Mouse (Mus musculus) left cerebral cortex, postnatal 4 days (tissue): ENCODE data around the gene D1Pas1. TPM values are rescaled to one million over a fixed set of nuclear protein-coding genes. Genes with fewer than 3 reads are reported as not detected.

Experiments used
- DNase-seq: peaks from one replicate; pipeline ENCODE4 v3.0.0-alpha.2; 2022
- intact Hi-C: fragments of 180-260 bp; cut with DNase I; formaldehyde crosslinking; loops from one replicate; pipeline ENCODE4 v1.15.1; 2025
- total RNA-seq, 2 experiments: library from RNA; stranded (reverse); gene quantifications; 2 replicates each; pipeline ENCODE4 v1.2.3; 2021

Gene D1Pas1
- total RNA-seq, 2 experiments from 2014 or later: 0.18 to 0.30 TPM

GRCm38 (mm10) chr1:186986086-186986485 is 18.9 kb downstream of the D1Pas1 start:
- intact Hi-C loops: no loop called here
- DNase-seq: no peak

DNA sequence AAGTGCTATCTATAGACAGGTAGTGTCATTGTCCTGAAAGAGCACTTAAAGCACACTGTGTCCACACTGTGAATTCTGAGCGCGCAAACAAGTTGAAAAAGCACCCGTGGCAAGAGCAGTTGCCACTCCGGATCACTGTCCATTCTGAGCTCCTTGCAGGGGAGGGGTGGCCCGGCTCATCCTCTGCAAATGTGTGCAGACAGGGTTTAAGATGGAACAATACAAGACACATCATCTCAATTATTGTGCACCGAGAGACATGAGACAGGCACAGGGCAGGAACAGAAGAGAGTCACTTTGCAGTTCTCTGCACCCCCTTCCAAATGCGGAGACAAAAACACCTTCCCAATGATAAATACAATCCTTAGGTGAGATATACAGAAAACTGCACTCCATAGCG is 19.3 kb downstream of the D1Pas1 start:
- DNase-seq: no peak
- intact Hi-C loops: no loop called here

GRCm38 (mm10) chr1:186988281-186988682 is 21.1 kb downstream of the D1Pas1 start:
- intact Hi-C loops: no loop called here
- DNase-seq: no peak

DNA sequence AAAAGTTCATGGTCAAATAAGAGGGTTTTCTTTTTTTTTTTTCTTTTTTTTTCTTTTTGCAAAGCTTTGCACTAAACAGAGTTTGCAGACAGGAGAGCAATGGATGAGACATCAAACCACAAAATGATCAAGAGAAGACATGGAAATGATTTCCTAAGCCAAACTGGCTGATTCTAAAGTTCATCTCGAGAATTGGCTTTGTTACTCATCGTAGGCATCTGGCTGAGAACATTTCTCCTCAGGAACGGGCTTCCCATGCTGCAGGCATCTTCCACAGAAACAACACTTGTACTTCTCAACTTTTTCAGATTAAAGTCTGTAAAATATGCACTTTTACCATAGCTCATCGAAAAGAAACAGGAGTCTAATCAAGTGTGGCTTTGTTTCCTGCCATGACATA is 21.6 kb downstream of the D1Pas1 start:
- intact Hi-C loops: no loop called here
- DNase-seq: no peak

GRCm38 (mm10) chr1:186991473-186991872 is 24.3 kb downstream of the D1Pas1 start:
- intact Hi-C loops: no loop called here
- peak; percentile 80 for DNase-seq

GRCm38 (mm10) chr1:186992113-186992512 is 24.9 kb downstream of the D1Pas1 start:
- no peak for DNase-seq
- intact Hi-C loops: no loop called here

DNA sequence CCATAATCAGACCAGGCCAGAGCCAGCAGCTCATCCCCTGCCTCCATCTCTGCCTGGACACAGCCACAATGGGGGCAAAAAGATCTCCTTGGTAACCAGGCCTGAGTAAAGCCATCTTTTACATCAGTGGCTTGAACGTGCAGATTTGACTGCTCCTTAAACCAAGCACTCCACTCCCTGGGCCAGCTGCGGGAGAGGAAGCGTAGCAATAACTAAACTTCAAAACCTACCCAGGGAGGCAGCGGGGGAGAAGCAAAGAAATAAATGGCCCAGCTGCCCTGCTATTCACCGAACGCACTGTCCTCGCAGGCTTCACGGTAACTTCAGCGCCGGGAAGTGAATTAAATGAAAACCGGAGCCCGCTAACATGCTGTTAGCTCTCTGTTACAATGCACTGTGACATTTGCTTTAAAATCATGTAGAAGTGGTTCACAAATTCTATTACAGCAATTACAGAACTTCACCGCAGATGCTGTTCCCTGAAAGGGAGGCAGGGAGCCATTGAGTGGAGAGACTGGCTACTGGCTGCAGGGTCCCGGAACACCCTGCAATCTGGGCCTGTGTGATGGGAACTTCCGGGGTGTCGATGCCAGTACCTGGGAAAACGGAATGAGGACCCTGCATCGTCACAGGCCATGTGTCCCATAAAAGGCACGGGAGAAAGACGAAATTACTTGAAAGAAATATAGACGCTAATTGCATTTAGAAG is 30.5 kb downstream of the D1Pas1 start:
- no peak for DNase-seq
- intact Hi-C loops: no loop called here

GRCm38 (mm10) chr1:187003441-187003861 is 36.2 kb downstream of the D1Pas1 start:
- peak; percentile 82 for DNase-seq
- intact Hi-C loops: no loop called here

GRCm38 (mm10) chr1:187004306-187004705 is 37.1 kb downstream of the D1Pas1 start:
- DNase-seq: no peak
- intact Hi-C loops: no loop called here

DNA sequence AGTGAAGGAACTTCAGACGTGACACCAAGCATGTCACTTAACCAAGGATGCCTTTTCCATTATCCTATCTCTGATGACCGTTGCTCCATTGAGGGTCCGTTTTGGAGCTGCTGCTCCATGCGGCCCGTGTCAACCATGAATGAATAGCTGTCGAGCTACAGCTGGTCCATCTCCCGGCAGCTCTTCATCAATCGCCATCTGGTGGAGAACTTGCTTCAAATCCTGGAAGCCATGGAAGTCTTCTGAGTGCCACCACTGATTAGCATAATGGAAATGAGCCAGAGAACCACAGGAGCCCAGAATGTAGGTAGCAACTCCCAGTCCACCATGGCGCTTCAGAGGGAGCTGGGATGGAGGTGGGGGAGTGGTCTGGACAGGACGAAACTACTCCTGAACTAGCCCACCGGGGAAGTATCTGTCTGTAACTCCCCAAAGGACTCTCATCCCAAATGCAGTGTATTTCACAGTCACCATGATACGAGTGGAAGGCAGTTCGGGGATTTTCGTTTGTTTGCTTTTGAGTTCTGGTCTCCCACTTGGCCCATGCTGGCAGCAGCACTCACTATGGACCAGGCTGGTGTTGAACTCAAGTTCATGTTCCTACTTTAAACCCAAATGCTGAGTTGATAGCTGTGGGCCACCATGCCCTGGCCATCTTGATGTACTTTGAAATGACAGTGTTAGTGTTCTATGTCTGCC is 39.2 kb downstream of the D1Pas1 start:
- intact Hi-C loops: no loop called here
- DNase-seq: peak; percentile 21

GRCm38 (mm10) chr1:187008236-187008635 is 41.0 kb downstream of the D1Pas1 start:
- intact Hi-C loops: no loop called here

DNA sequence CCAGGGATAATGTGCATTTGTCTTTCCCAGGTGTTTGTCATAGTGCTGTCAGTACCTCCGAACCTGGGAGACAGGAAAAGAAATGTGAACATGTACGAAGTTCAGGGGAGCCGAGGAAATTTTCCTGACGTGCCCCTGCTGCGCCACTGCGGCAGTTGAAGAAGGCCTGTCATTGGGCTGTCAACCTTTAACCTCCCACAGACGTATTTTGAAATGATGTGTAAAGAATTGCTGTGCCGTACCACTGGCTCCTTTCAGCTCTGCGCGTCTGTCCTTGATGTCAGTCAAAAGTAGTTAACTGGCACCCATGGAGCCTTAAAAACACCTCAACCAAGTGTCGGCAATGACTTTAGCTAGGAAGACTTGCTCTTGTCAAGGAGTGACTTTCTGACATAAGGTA is 42.9 kb downstream of the D1Pas1 start:
- intact Hi-C loops: no loop called here
- no peak for DNase-seq

More at GRCm38 (mm10) chr1:187008236-187008635, 41.0 kb downstream of the D1Pas1 start:
- no peak for DNase-seq

GRCm38 (mm10) chr1:187011601-187012000 is 44.4 kb downstream of the D1Pas1 start:
- DNase-seq: peak; percentile 68
- intact Hi-C loops: no loop called here

DNA sequence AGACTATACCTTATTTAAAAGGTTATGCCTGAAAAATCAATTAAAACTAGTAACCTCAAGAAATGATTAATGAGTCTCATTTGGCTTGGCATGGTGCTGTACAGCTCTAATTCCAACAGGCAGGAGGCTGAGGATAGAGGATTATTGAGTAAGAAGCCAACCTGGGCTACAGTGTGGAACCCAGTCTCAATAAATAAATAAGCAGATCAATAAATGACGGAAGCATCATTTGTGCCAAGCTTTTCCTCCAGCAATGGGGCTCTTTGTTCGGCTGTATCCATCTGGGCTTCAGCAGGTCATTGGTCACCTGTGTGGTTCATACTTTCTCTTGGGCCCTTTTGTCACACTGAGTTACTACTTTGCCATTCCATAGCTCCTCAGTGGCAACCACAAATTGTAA is 46.9 kb downstream of the D1Pas1 start:
- no peak for DNase-seq
- intact Hi-C loops: no loop called here

DNA sequence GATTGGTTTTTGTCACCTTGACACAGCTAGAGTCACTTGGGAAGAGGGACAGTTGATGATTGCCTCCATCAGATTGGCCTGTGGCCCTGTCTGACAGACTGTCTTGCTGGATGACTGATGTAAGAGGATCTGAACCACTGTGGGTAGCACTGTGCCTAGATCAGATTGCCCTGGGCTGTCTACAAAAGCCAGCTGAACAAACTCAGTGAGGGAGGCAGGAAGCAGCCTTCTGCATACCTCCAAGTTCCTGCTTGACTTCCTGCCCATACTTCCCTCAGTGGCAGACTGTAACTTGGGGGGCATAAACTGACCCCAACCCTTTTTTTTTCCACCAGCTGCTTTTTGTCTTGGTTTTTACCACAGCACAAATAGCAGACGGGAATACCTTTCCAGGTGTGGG is 48.5 kb downstream of the D1Pas1 start:
- intact Hi-C loops: no loop called here
- DNase-seq: no peak

GRCm38 (mm10) chr1:187016116-187016515 is 48.9 kb downstream of the D1Pas1 start:
- no peak for DNase-seq
- intact Hi-C loops: no loop called here

DNA sequence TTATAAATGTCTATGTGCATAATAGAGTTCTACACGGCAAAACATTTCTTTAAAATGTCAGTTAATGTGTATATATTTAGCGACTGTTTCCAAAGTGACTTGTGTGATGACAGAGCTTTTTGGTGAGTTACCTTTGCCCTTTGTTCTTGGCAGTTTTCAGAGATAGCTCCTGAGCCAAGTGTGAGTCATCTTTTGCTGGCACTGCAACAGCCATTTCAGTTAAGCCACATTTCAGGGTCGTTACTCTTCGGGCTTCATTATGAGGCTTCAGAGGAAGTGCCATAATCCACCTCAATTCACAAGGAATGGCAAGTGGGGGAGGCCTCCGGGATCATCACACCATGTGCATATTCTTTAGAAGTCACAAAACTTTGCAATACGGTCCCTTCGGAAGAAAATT is 52.8 kb downstream of the D1Pas1 start:
- no peak for DNase-seq
- intact Hi-C loops: no loop called here

Other genes starting within 250 kb of the D1Pas1 start
- 10 to 100 TPM; 20.6 to 21.5 TPM for gene Rrp15, start 218.1 kb upstream of the D1Pas1 start, total RNA-seq
- under 1 TPM; 0.26 to 0.30 TPM for gene Spata17, start 248.0 kb downstream of the D1Pas1 start, total RNA-seq
- gene Gpatch2, start 248.1 kb downstream of the D1Pas1 start, total RNA-seq: 10 to 100 TPM; 19.4 to 20.5 TPM